Comparison of ENCODE assay signal across 8 mouse cellular contexts in genomic region chr13:43615577-43616254, GRCm38 (mm10). TPM values are rescaled to one million over a fixed set of nuclear protein-coding genes. Genes with fewer than 3 reads are reported as not detected.
DNase-seq lines count a peak whose midpoint lies in the region; ATAC-seq and TF ChIP-seq lines count a peak whose summit lies in the region.

Gene Rnf182, plus strand, starts transcription at chr13:43615710.

- H3K36me3 ChIP-seq in E14TG2a.4 (ENCODE audit: insufficient read depth, low read length) = no peaks in the 10 kb centered on the region
- no peaks in the 10 kb centered on the region for H3K36me3 ChIP-seq in forebrain, embryonic 13.5 days (ENCODE audit: poor library complexity, severe bottlenecking)
- H3K36me3 ChIP-seq in heart, embryonic 16.5 days (ENCODE audit: control insufficient read depth, insufficient read depth) = no peaks in the 10 kb centered on the region
- H3K36me3 ChIP-seq in liver, embryonic 14.5 days (replicated peaks; ENCODE audit: control insufficient read depth, insufficient read depth, low read depth) = no peaks in the 10 kb centered on the region
- no peaks in the 10 kb centered on the region for H3K36me3 ChIP-seq in neural tube, embryonic 12.5 days

- H3K4me1 ChIP-seq in E14TG2a.4 (replicated peaks; ENCODE audit: low read depth, low read length) = peaks cover 33% of the 10 kb centered on the region
- H3K4me1 ChIP-seq in forebrain, embryonic 13.5 days = peaks cover 16% of the 10 kb centered on the region
- H3K4me1 ChIP-seq in heart, embryonic 16.5 days (ENCODE audit: control insufficient read depth, insufficient read depth, low read length) = peaks cover 21% of the 10 kb centered on the region
- peaks cover 0 to 4% of the 10 kb centered on the region in 2 experiments; a peak in 1 of 4 replicates for H3K4me1 ChIP-seq in liver, embryonic 14.5 days (replicated peaks; ENCODE audit: control insufficient read depth in 2 of 2, insufficient read depth in 2 of 2, low read length in 1 of 2)
- peaks cover 13% of the 10 kb centered on the region for H3K4me1 ChIP-seq in neural tube, embryonic 12.5 days

- peak; percentile 8 for DNase-seq in c-Kit-positive CD71-positive TER-119-negative erythroid progenitor cells, embryonic 14.5 days (ENCODE audit: low read depth)
- DNase-seq in kidney, postnatal 25 days = peak; percentile 68 to 80
- no peak for DNase-seq in liver, embryonic 14.5 days (ENCODE audit: low read depth in 3 of 3, low spot score in 3 of 3)
- DNase-seq in thymus, postnatal 0 days (ENCODE audit: low spot score) = peak; percentile 45

- TF ChIP-seq CTCF in E14TG2a.4 (conservative IDR thresholded peaks at IDR 0.05; ENCODE audit: low read length) = no peak
- no peak for TF ChIP-seq CTCF in liver, embryonic 14.5 days (IDR thresholded peaks at IDR 0.05; ENCODE audit: low read depth)

- H3K4me3 ChIP-seq in E14TG2a.4 (replicated peaks; ENCODE audit: low read length) = peak within 1 kb of the TSS; percentile 87
- peak within 1 kb of the TSS; percentile 74 for H3K4me3 ChIP-seq in forebrain, embryonic 13.5 days
- peak within 1 kb of the TSS; percentile 58 for H3K4me3 ChIP-seq in heart, embryonic 16.5 days (ENCODE audit: low read length)
- H3K4me3 ChIP-seq in liver, embryonic 14.5 days (ENCODE audit: insufficient read depth in 1 of 2, low read depth in 2 of 2, low read length in 2 of 2) = peak within 1 kb of the TSS; percentile 51
- H3K4me3 ChIP-seq in neural tube, embryonic 12.5 days = peak within 1 kb of the TSS; percentile 71

- no peak for TF ChIP-seq EP300 in liver, embryonic 14.5 days (IDR thresholded peaks at IDR 0.05; ENCODE audit: low read depth)

- H3K9ac ChIP-seq in forebrain, embryonic 13.5 days = peak within 1 kb of the TSS; percentile 90
- H3K9ac ChIP-seq in heart, embryonic 16.5 days (ENCODE audit: low read length) = peak within 1 kb of the TSS; percentile 61
- H3K9ac ChIP-seq in liver, embryonic 14.5 days (replicated peaks) = no peak within 1 kb of the TSS
- H3K9ac ChIP-seq in neural tube, embryonic 12.5 days = peak within 1 kb of the TSS; percentile 79

- ATAC-seq in forebrain, embryonic 13.5 days = peak; percentile 96
- peak; percentile 86 for ATAC-seq in heart, embryonic 16.5 days (replicated peaks; ENCODE audit: extremely low read depth, insufficient read depth, low FRiP score)
- peak; percentile 35; the same call in 1 of the 2 replicates for ATAC-seq in liver, embryonic 14.5 days (ENCODE audit: insufficient read depth)
- ATAC-seq in neural tube, embryonic 12.5 days (ENCODE audit: low FRiP score, low read depth) = peak; percentile 98

- peak within 1 kb of the TSS; percentile 80 for H3K4me2 ChIP-seq in forebrain, embryonic 13.5 days
- H3K4me2 ChIP-seq in heart, embryonic 16.5 days (ENCODE audit: low read depth, low read length) = peak within 1 kb of the TSS; percentile 74
- peak within 1 kb of the TSS; percentile 56 for H3K4me2 ChIP-seq in liver, embryonic 14.5 days (ENCODE audit: low read depth)
- H3K4me2 ChIP-seq in neural tube, embryonic 12.5 days (replicated peaks) = peak within 1 kb of the TSS; percentile 84

- 0% methylated on average over 31 of the region's 58 CpGs for WGBS in forebrain, embryonic 13.5 days
- WGBS in heart, embryonic 16.5 days = under 1% methylated on average over 37 of the region's 58 CpGs
- under 1% methylated on average over 55 of the region's 58 CpGs for WGBS in liver, embryonic 14.5 days (ENCODE audit: insufficient replicate concordance)
- WGBS in neural tube, embryonic 12.5 days = 1% methylated on average over 58 of the region's 58 CpGs

- peaks cover 18% of the 10 kb centered on the region for H3K27me3 ChIP-seq in E14TG2a.4 (ENCODE audit: insufficient read depth, low read length)
- H3K27me3 ChIP-seq in forebrain, embryonic 13.5 days = no peaks in the 10 kb centered on the region
- H3K27me3 ChIP-seq in heart, embryonic 16.5 days (ENCODE audit: control insufficient read depth, insufficient read depth, low read length) = 0 out of 2 replicates have a peak, but pooled peaks cover 2% of the 10 kb centered on the region
- peaks cover 18% of the 10 kb centered on the region for H3K27me3 ChIP-seq in liver, embryonic 14.5 days (ENCODE audit: control insufficient read depth, insufficient read depth, low read length)
- no peaks in the 10 kb centered on the region for H3K27me3 ChIP-seq in neural tube, embryonic 12.5 days (replicated peaks)

- H3K27ac ChIP-seq in forebrain, embryonic 13.5 days = peak within 1 kb of the TSS; percentile 70
- no peak within 1 kb of the TSS; the same call in 1 of the 2 replicates for H3K27ac ChIP-seq in heart, embryonic 16.5 days (ENCODE audit: low read length)
- H3K27ac ChIP-seq in liver, embryonic 14.5 days = no peak within 1 kb of the TSS
- H3K27ac ChIP-seq in neural tube, embryonic 12.5 days = no peak within 1 kb of the TSS

- no peaks in the 10 kb centered on the region for H3K9me3 ChIP-seq in E14TG2a.4 (ENCODE audit: low read length)
- H3K9me3 ChIP-seq in forebrain, embryonic 13.5 days (replicated peaks) = no peaks in the 10 kb centered on the region
- H3K9me3 ChIP-seq in heart, embryonic 16.5 days (replicated peaks; ENCODE audit: control insufficient read depth, low read length) = no peaks in the 10 kb centered on the region
- no peaks in the 10 kb centered on the region for H3K9me3 ChIP-seq in liver, embryonic 14.5 days (ENCODE audit: control insufficient read depth, low read length)
- H3K9me3 ChIP-seq in neural tube, embryonic 12.5 days = no peaks in the 10 kb centered on the region

RNA-seq across cellular contexts. Expression of gene Rnf182, which starts in this region (rescaled TPM):
- polyA plus RNA-seq in forebrain, embryonic 13.5 days (2015; fragmentation: Nextera tagmentation; extraction: Ambion mirVana) = 24.8 and 26.3 TPM in 2 replicates
- polyA plus RNA-seq in heart, embryonic 16.5 days (2015; fragmentation: Nextera tagmentation; extraction: Ambion mirVana) = 1.7 and 2.3 TPM in 2 replicates
- 0.03 and 0.07 TPM in 2 replicates for polyA plus RNA-seq in liver, embryonic 14.5 days (2012; rRNA removed)
- 0.05 and 0.09 TPM in 2 replicates for polyA plus RNA-seq in liver, embryonic 14.5 days (2014; fragmentation: Nextera tagmentation; extraction: Ambion mirVana)
- 9.1 and 14.1 TPM in 2 replicates for polyA plus RNA-seq in neural tube, embryonic 12.5 days (2016; fragmentation: Nextera tagmentation; extraction: Ambion mirVana)
- 0.10 and 0.33 TPM in 2 replicates for polyA plus RNA-seq in thymus, postnatal 0 days (2015; fragmentation: Nextera tagmentation; extraction: Ambion mirVana)

Comparison
In these comparisons a context has a peak if more than half of its experiments do, and no peak if none do; other contexts are left out.
1. Peak in ATAC-seq, H3K4me3 ChIP-seq and H3K4me2 ChIP-seq in liver, embryonic 14.5 days; RNA of the gene not detected or under 1 TPM.
2. Peak in DNase-seq in thymus, postnatal 0 days; RNA of the gene not detected or under 1 TPM.
3. DNase-seq: peak in c-Kit-positive CD71-positive TER-119-negative erythroid progenitor cells, embryonic 14.5 days (single experiment) and kidney, postnatal 25 days (2 of 2); none in liver, embryonic 14.5 days (0 of 3).
4. ATAC-seq: peak in every context shown above with its lines; median percentile 98 in neural tube, embryonic 12.5 days; 96 in forebrain, embryonic 13.5 days; 86 in heart, embryonic 16.5 days; 35 in liver, embryonic 14.5 days.
5. Peak in every context shown above with its lines, with median percentiles within 50 percentile points of each other: H3K4me3 ChIP-seq and H3K4me2 ChIP-seq.